Mouse (Mus musculus) embryonic facial prominence, embryonic 15.5 days (tissue): ENCODE results near the gene Olfr802. TPM values are rescaled to one million over a fixed set of nuclear protein-coding genes. Genes with fewer than 3 reads are reported as not detected.

ENCODE experiments used
- ATAC-seq: fragments of 200-750 bp; cut with Nextera tagmentation; 2 replicates; pipeline ENCODE4 v1.8.0; 2017; ENCODE audit warnings: low read depth, moderate TSS enrichment; ENCODE audit not compliant: insufficient number of reproducible peaks, low FRiP score, low TSS enrichment
- H3K27ac ChIP-seq: fragments of 300-500 bp; sonication (generic); replicated peaks from 2 replicates; pipeline ENCODE4 v1.5.1; 2015; ENCODE audit warnings: mild to moderate bottlenecking, inconsistent platforms
- H3K27me3 ChIP-seq: fragments of 300-500 bp; sonication (generic); 2 replicates; pipeline ENCODE4 v1.6.1; 2015; ENCODE audit warnings: inconsistent platforms
- H3K36me3 ChIP-seq: fragments of 300-500 bp; sonication (generic); 2 replicates; pipeline ENCODE4 v1.6.1; 2015; ENCODE audit warnings: mild to moderate bottlenecking, inconsistent platforms
- H3K4me1 ChIP-seq: fragments of 300-500 bp; sonication (generic); 2 replicates; pipeline ENCODE4 v1.6.1; 2015; ENCODE audit warnings: inconsistent platforms
- H3K4me2 ChIP-seq: fragments of 300-500 bp; sonication (generic); replicated peaks from 2 replicates; pipeline ENCODE4 v1.6.1; 2015; ENCODE audit warnings: mild to moderate bottlenecking, inconsistent platforms
- H3K4me3 ChIP-seq: fragments of 300-500 bp; sonication (generic); replicated peaks from 2 replicates; pipeline ENCODE4 v1.5.1; 2015; ENCODE audit warnings: mild to moderate bottlenecking, inconsistent platforms
- H3K9ac ChIP-seq: fragments of 300-500 bp; sonication (generic); 2 replicates; pipeline ENCODE4 v1.6.1; 2015; ENCODE audit warnings: inconsistent platforms
- H3K9me3 ChIP-seq: fragments of 300-500 bp; sonication (generic); replicated peaks from 2 replicates; pipeline ENCODE4 v1.6.1; 2016; ENCODE audit warnings: inconsistent platforms
- WGBS: fragments of 180-500 bp; shearing (Covaris S2); methylation state at CpG from one replicate; pipeline ENCODE4 v1.1.7; 2015; 5-methylcytosine and 5-hydroxymethylcytosine counted together
- microRNA-seq: library from miRNA; unstranded; fragments of <30 nt; microRNA quantifications from one replicate; pipeline ENCODE4, GENCODE M21; 2016; ENCODE audit warnings: borderline number of aligned reads
- polyA plus RNA-seq: library from polyadenylated mRNA; unstranded; fragments of >200 nt; fragmentation: Nextera tagmentation; extraction: Ambion mirVana; gene quantifications from 2 replicates; pipeline ENCODE4 v1.2.1, GENCODE M21; 2015

Gene Olfr802
- 0.03 and 0.07 TPM in 2 replicates for polyA plus RNA-seq

GRCm38 (mm10) chr10:129688069-129688468 lies at the start of gene Olfr802:
Olfr802 (minus strand) TSS chr10:129688169.
- no peak within 1 kb of the TSS for H3K9ac ChIP-seq
- no peak for ATAC-seq
- H3K27ac ChIP-seq: no peak within 1 kb of the TSS
- no peak within 1 kb of the TSS for H3K4me3 ChIP-seq
- no peaks in the 10 kb centered on the region for H3K9me3 ChIP-seq
- 49% methylated on average over 1 of the region's 1 CpGs for WGBS
- H3K36me3 ChIP-seq: no peaks in the 10 kb centered on the region
- no peaks in the 10 kb centered on the region for H3K27me3 ChIP-seq
- H3K4me2 ChIP-seq: no peak within 1 kb of the TSS
- H3K4me1 ChIP-seq: no peaks in the 10 kb centered on the region

DNA sequence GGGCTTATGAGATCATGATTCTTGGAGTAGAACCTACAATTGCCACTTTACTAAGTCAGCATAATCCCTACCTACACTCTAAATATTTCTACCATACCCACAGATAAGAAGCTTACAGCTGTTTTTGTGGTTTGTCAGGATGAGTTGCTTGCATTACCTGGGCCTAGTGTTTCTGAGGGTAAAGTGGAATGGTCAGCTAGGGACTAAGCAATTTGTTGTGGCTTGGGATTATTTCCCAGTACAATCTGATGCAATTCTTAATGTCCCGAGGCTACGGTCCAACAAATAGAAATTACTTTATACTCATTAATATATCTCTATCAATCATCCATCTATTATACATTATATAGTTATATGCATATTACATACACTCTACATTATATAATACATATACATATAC lies 41.3 kb upstream of the Olfr802 start, which contains the start of gene Olfr805:
TSS of gene Olfr805 (minus strand) at position 101 of the 400 bp plus-strand sequence.
- Histone ChIP-seq H3K36me3 (no peaks in the 10 kb centered on the region), H3K9ac (no peak within 1 kb of the TSS), H3K4me3 (no peak within 1 kb of the TSS), H3K4me1 (no peaks in the 10 kb centered on the region), H3K27ac (no peak within 1 kb of the TSS), H3K27me3 (no peaks in the 10 kb centered on the region), H3K9me3 (no peaks in the 10 kb centered on the region), H3K4me2 (no peak within 1 kb of the TSS)
- no peak for ATAC-seq
- WGBS: 97% methylated on average over 2 of the region's 2 CpGs

GRCm38 (mm10) chr10:129702910-129703309 lies 14.9 kb upstream of the Olfr802 start, which contains the start of gene Olfr804:
Olfr804 (plus strand) TSS chr10:129703210.
- Histone ChIP-seq H3K9ac (no peak within 1 kb of the TSS), H3K27me3 (no peaks in the 10 kb centered on the region), H3K4me1 (no peaks in the 10 kb centered on the region), H3K4me2 (no peak within 1 kb of the TSS), H3K9me3 (no peaks in the 10 kb centered on the region), H3K27ac (no peak within 1 kb of the TSS), H3K4me3 (no peak within 1 kb of the TSS), H3K36me3 (no peaks in the 10 kb centered on the region)
- no peak for ATAC-seq

GRCm38 (mm10) chr10:129694186-129694585 lies 6.2 kb upstream of the Olfr802 start, which contains the start of gene Olfr803:
Olfr803 (minus strand) TSS chr10:129694286.
- no peak for ATAC-seq

GRCm38 (mm10) chr10:129673765-129674164 lies 14.2 kb downstream of the Olfr802 start, which contains the start of gene Olfr801:
Olfr801 (minus strand) TSS chr10:129673865.
- Histone ChIP-seq H3K9me3 (no peaks in the 10 kb centered on the region), H3K27me3 (no peaks in the 10 kb centered on the region), H3K4me1 (no peaks in the 10 kb centered on the region), H3K4me2 (no peak within 1 kb of the TSS), H3K27ac (no peak within 1 kb of the TSS), H3K4me3 (no peak within 1 kb of the TSS), H3K36me3 (no peaks in the 10 kb centered on the region), H3K9ac (no peak within 1 kb of the TSS)
- 65% methylated on average over 1 of the region's 1 CpGs for WGBS
- ATAC-seq: no peak

More at GRCm38 (mm10) chr10:129694186-129694585, 6.2 kb upstream of the Olfr802 start, which contains the start of gene Olfr803:
- no peak within 1 kb of the TSS for H3K9ac ChIP-seq
- H3K27me3 ChIP-seq: no peaks in the 10 kb centered on the region
- 74% methylated on average over 2 of the region's 2 CpGs for WGBS
- H3K36me3 ChIP-seq: no peaks in the 10 kb centered on the region
- H3K27ac ChIP-seq: no peak within 1 kb of the TSS
- no peaks in the 10 kb centered on the region for H3K4me1 ChIP-seq
- H3K4me3 ChIP-seq: no peak within 1 kb of the TSS
- H3K4me2 ChIP-seq: no peak within 1 kb of the TSS
- no peaks in the 10 kb centered on the region for H3K9me3 ChIP-seq

DNA sequence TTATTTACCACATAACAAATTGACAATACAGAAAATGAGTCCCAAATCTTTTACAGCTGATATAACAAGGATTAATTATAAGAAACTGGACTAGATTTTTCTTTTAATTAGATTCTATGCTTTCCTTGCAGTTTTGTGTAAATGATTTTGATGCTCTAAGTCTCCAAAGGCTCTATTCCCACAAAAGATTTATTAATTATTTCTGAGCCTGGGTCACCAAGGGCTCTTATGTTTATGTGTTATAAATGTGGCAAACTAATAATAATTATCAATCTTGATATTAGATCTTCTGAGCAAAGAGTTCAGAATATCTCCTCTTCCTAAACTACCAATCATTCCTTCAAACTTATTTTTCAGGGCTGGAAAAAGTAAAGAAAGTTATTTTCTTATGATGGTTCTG lies 30.6 kb downstream of the Olfr802 start, which contains the start of gene Olfr800:
TSS of gene Olfr800 (plus strand) at position 301 of the 400 bp plus-strand sequence.
- no peak for ATAC-seq

GRCm38 (mm10) chr10:129651763-129652162 lies 36.2 kb downstream of the Olfr802 start:
- ATAC-seq: no peak
- H3K9ac ChIP-seq: no peak overlapping the region
- no peak overlapping the region for H3K4me3 ChIP-seq
- H3K4me1 ChIP-seq: no peaks in the 10 kb centered on the region
- no peak overlapping the region for H3K27ac ChIP-seq
- 82% methylated on average over 1 of the region's 1 CpGs for WGBS
- H3K9me3 ChIP-seq: no peaks in the 10 kb centered on the region
- no peaks in the 10 kb centered on the region for H3K36me3 ChIP-seq
- H3K27me3 ChIP-seq: no peaks in the 10 kb centered on the region
- H3K4me2 ChIP-seq: no peak overlapping the region

More for the DNA sequence above, 30.6 kb downstream of the Olfr802 start, which contains the start of gene Olfr800:
- Histone ChIP-seq H3K9me3 (no peaks in the 10 kb centered on the region), H3K27me3 (no peaks in the 10 kb centered on the region), H3K4me1 (no peaks in the 10 kb centered on the region), H3K4me2 (no peak within 1 kb of the TSS), H3K4me3 (no peak within 1 kb of the TSS), H3K27ac (no peak within 1 kb of the TSS), H3K9ac (no peak within 1 kb of the TSS), H3K36me3 (no peaks in the 10 kb centered on the region)

- H3K9ac ChIP-seq: no peak within 1 kb of the TSS
Observed at GRCm38 (mm10) chr10:129637184-129637583, 50.8 kb downstream of the Olfr802 start, which contains the start of gene Olfr799. Olfr799 (plus strand) TSS chr10:129637484.

GRCm38 (mm10) chr10:129627834-129628233 lies 60.1 kb downstream of the Olfr802 start, which contains the start of gene Olfr798:
Olfr798 (minus strand) TSS chr10:129627934.
- Histone ChIP-seq H3K27me3 (no peaks in the 10 kb centered on the region), H3K9me3 (no peaks in the 10 kb centered on the region), H3K36me3 (no peaks in the 10 kb centered on the region), H3K4me3 (no peak within 1 kb of the TSS), H3K27ac (no peak within 1 kb of the TSS), H3K9ac (no peak within 1 kb of the TSS), H3K4me2 (no peak within 1 kb of the TSS), H3K4me1 (no peaks in the 10 kb centered on the region)
- 63% methylated on average over 1 of the region's 1 CpGs for WGBS
- no peak for ATAC-seq

More at GRCm38 (mm10) chr10:129637184-129637583, 50.8 kb downstream of the Olfr802 start, which contains the start of gene Olfr799:
- ATAC-seq: no peak
- H3K36me3 ChIP-seq: no peaks in the 10 kb centered on the region
- no peak within 1 kb of the TSS for H3K4me2 ChIP-seq
- 16% methylated on average over 1 of the region's 1 CpGs for WGBS
- no peaks in the 10 kb centered on the region for H3K27me3 ChIP-seq
- H3K27ac ChIP-seq: no peak within 1 kb of the TSS
- H3K4me1 ChIP-seq: no peaks in the 10 kb centered on the region
- H3K4me3 ChIP-seq: no peak within 1 kb of the TSS
- H3K9me3 ChIP-seq: no peaks in the 10 kb centered on the region

Small RNAs within 50 kb of the gene (microRNA-seq; reads per million reads assigned to microRNA genes)
- not detected for gene Gm24485

Other genes with a start within 250 kb of the Olfr802 start
- gene Olfr787, start 226.3 kb downstream of the Olfr802 start, polyA plus RNA-seq: not detected in 2 replicates
- gene Olfr788, start 217.2 kb downstream of the Olfr802 start, polyA plus RNA-seq: not detected in 2 replicates
- gene Olfr789, start 203.4 kb downstream of the Olfr802 start, polyA plus RNA-seq: 0.05 TPM in 1 of 2 replicates, not detected in the other
- not detected in 2 replicates for gene Olfr790, start 189.7 kb downstream of the Olfr802 start, polyA plus RNA-seq
- 0.07 and 0.21 TPM in 2 replicates for gene Olfr791, start 166.4 kb downstream of the Olfr802 start, polyA plus RNA-seq
- gene Olfr792, start 149.0 kb downstream of the Olfr802 start, polyA plus RNA-seq: 0.24 TPM in 1 of 2 replicates, not detected in the other
- not detected in 2 replicates for gene Olfr794, start 120.5 kb downstream of the Olfr802 start, polyA plus RNA-seq
- gene Olfr796, start 75.6 kb downstream of the Olfr802 start, polyA plus RNA-seq: not detected in 2 replicates
- gene Olfr798, start 60.2 kb downstream of the Olfr802 start, polyA plus RNA-seq: 0.04 and 0.12 TPM in 2 replicates
- not detected in 2 replicates for gene Olfr799, start 50.7 kb downstream of the Olfr802 start, polyA plus RNA-seq
- gene Olfr800, start 30.5 kb downstream of the Olfr802 start, polyA plus RNA-seq: not detected in 2 replicates
- not detected in 2 replicates for gene Olfr801, start 14.3 kb downstream of the Olfr802 start, polyA plus RNA-seq
- not detected in 2 replicates for gene Olfr803, start 6.1 kb upstream of the Olfr802 start, polyA plus RNA-seq
- gene Olfr804, start 15.0 kb upstream of the Olfr802 start, polyA plus RNA-seq: not detected in 2 replicates
- gene Olfr805, start 41.2 kb upstream of the Olfr802 start, polyA plus RNA-seq: 0.05 TPM in 1 of 2 replicates, not detected in the other
- gene Olfr806, start 53.8 kb upstream of the Olfr802 start, polyA plus RNA-seq: not detected in 2 replicates
- 0.17 TPM in 1 of 2 replicates, not detected in the other for gene Olfr807, start 69.6 kb upstream of the Olfr802 start, polyA plus RNA-seq
- not detected in 2 replicates for gene Olfr808, start 77.3 kb upstream of the Olfr802 start, polyA plus RNA-seq
- 0.17 TPM in 1 of 2 replicates, not detected in the other for gene Olfr809, start 86.5 kb upstream of the Olfr802 start, polyA plus RNA-seq
- 0.26 and 0.44 TPM in 2 replicates for gene Olfr810, start 106.7 kb upstream of the Olfr802 start, polyA plus RNA-seq
- not detected in 2 replicates for gene Olfr811, start 116.2 kb upstream of the Olfr802 start, polyA plus RNA-seq
- gene Olfr812, start 157.9 kb upstream of the Olfr802 start, polyA plus RNA-seq: 0.13 and 0.41 TPM in 2 replicates
- gene Olfr813, start 167.2 kb upstream of the Olfr802 start, polyA plus RNA-seq: 0.20 and 0.33 TPM in 2 replicates
- gene Olfr814, start 191.7 kb upstream of the Olfr802 start, polyA plus RNA-seq: not detected in 2 replicates
- gene Olfr815, start 217.7 kb upstream of the Olfr802 start, polyA plus RNA-seq: 0.17 TPM in 1 of 2 replicates, not detected in the other
- not detected in 2 replicates for gene Olfr816, start 227.4 kb upstream of the Olfr802 start, polyA plus RNA-seq